Mouse (Mus musculus) heart, postnatal 10 days (tissue): Measurements from ENCODE around the gene Cabp1. TPM values are rescaled to one million over a fixed set of nuclear protein-coding genes. Genes with fewer than 3 reads are reported as not detected.

Experiments
- DNase-seq, 2 experiments: peaks; one replicate each; pipeline ENCODE4 v3.0.0; 2021
- intact Hi-C: fragments of 180-260 bp; cut with DNase I; formaldehyde crosslinking; loops from one replicate; pipeline ENCODE4 v1.15.1; 2025
- total RNA-seq, 2 experiments: library from RNA; stranded (reverse); gene quantifications; 2 replicates each; pipeline ENCODE4 v1.2.3; 2021

Gene Cabp1
- 1 to 10 TPM; 6.4 to 6.6 TPM for total RNA-seq

DNA sequence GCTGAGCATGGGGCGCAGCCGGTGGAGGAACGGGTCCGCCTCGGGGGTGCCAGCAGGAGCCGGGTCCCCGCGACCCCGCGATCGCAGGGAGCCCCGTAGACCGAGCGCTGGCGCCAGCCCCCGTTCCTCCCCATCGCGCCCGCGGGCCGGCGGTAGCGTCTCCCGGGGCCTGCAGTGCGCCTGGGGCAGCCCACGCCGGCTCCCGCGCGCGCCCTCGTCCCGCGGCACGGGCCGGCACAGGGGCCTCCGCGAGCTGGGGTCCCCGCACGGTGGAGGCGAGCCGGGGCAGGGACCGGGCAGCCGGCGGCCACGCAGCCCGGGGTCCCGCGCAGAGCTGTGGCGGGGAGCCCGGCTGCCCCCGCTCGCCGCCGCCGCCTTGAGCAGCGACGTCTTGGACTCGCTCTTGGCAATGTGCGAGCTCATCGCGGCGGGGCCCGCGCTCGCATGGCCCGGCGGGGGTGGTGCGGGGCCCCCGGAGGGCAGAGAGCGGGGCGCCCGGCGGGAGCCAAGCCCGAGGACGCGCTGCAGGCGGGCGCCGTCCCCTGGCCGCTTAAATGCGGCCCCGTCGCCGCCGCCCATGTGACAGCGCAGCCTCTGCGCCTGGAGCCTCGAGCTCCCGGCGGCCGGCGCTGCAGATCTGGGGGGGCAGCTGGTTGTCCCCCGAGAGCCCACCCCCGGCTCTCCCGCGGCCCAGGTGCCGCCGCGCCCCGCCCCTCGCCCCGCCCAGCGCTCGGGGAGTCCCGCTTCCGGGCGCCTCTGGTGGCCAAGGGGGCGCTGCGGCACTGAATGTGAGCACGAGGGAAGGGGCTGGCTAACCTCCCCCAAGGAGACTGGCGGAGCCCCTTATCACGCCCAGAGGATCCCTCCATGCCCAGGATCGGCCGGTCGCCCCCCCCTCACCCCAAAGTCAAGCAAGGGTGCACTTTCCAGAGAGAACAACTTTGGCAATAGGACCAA, at the start of gene Cabp1:
Gene Cabp1, minus strand, starts transcription at position 713 of the 957 bp plus-strand sequence.
- DNase-seq = peak in 1 of 2 experiments; percentile 32
- intact Hi-C loops = no loop called here

DNA sequence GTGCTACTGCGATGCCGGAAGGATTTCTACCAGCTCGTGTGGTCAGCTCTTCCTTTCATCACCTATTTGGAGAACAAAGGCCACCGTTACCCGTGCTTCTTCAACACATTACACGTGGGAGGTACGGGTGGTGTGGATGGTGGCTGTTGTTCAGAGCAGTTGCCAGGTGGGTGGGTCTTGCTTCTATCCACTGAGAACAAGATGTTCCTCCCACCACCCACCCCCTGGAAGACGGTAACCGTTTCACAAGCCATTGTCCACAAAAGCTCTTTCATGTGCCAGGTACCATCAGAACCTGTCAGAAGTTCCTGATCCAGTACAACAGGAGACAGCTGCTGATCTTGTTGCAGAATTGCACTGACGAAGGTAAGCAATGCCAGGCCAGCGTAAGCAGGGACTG, 46.0 kb upstream of the Cabp1 start:
- intact Hi-C loops = loop anchor here (2.0 kb wide), 1 partner anchor 21 kb away; no protein-coding TSS in a partner anchor
- DNase-seq = no peak

DNA sequence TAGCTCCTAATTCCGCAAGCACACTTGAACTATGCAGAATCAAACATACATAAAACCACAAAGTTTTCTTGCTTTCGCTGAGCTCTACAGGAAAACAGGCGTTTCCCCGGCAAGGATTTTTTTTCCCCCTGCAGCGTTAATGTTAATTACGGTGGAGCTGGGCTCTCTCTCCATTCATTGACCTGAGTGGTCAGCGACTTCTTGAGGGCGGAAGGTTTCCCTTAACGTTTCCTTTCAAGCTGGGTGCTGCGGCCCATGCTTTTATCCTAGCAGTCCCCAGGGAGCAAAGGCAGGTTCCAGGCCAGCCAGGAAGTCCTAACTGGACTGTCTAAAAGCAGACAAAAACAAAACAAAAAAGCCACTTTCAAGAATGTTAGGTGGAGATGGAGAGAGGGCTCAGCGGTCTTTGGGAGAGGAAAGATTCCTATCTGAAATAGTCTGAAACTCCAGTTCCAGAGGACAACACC, 44.6 kb upstream of the Cabp1 start:
- intact Hi-C loops = loop anchor here (5.0 kb wide), 1 partner anchor 261 kb away; no protein-coding TSS in a partner anchor
- DNase-seq = peak; percentile 29 to 41

DNA sequence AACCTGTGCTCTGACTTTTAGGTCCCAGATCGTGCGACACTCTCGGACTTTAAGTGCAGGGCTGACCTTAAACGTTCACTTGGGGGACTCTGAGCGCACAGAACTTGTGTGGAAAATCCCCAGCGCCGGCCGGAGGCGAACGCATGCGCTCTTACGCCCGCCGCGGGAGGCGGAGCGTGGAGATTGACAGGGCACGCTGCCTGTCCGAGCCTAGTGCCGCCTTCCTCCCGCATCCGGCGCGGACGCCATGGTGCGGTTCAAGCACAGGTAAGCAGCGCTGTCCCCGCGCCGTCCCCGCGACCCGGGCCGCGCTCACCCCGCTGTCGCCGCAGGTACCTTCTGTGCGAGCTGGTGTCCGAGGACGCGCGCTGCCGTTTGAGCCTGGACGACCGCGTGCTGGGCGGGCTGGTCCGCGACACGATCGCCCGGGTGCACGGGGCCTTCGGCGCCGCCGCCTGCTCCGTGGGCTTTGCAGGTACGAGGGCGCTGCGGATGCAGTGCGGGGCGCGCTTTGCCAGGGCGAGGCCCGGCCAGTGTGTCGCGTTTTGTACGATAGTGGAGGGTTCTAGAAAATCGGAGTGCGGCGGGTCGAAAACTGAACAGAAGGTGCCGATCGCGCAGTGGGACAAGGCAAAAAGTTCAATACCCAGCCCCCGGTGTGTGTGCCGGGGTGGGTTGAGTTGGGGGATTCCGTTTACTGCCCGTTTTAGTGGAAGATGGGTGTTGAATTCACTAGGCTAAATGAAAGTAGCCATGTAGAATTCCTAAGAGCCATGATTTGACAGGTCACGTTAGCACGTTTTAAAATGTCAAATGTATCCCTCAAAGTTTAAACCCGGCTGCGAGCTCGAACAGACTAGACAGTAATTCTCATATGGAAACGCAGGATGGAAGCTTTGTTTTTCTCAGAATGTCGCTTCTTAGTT, 43.9 kb upstream of the Cabp1 start:
- intact Hi-C loops = loop anchor here (2.0 to 5.0 kb wide), 2 partner anchors 111 to 261 kb away; partner anchors contain the start of gene Cox6a1
- peak; percentile 95 for DNase-seq

DNA sequence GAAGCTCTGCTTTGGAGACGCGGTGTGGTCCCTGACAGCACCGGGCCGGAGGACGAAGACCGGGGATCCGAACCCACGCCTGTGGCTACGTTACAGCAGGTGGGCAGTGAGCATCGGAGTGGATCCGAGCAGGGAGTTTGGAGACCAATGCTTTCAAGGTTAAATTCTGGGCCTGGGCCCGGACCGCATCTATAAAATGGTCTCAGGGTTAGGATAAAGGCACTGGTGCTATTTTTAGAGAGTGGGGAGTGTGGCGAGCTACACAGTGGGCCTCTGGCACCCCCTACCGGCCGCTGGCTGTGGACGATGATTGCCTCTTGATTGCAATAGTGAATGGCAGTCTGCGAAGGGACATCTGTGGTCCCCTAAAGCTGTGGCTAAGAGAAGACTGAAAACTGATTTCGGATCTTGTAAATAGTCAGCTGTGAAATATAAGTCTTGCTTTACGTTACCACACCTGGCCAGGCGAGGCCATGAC, 41.6 kb upstream of the Cabp1 start, which contains the start of gene Pop5:
Gene Pop5, plus strand, starts transcription at position 51 of the 478 bp plus-strand sequence.
- intact Hi-C loops = loop anchor here (1.0 to 5.0 kb wide), 4 partner anchors 49 to 259 kb away; partner anchors contain the start of gene Cox6a1
- peak; percentile 92 to 96 for DNase-seq

DNA sequence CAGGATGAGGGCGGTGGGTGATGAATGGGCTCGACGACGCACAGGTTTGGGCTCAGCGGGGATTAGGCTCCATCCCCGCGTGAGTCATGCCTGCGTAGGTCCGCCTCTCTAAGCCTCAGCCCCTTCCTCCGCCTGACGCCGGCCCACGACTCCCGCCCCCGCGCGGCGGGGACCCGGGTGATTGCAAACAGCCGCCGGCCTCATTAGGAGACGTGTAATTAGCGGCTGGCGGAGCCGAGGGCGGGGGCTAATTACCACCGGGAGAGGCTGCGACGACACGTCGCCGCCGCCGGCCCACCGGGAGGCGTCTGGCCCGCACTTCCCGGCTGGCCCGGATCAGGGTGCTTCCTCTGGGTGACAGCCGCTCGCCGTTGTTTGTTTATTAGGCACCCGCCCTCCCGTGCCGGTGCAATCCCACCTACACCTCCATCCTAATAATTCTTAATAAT, 41.2 kb upstream of the Cabp1 start:
- intact Hi-C loops = loop anchor here (1.0 to 5.0 kb wide), 2 partner anchors 48 to 258 kb away; no protein-coding TSS in a partner anchor
- peak; percentile 74 to 76 for DNase-seq

DNA sequence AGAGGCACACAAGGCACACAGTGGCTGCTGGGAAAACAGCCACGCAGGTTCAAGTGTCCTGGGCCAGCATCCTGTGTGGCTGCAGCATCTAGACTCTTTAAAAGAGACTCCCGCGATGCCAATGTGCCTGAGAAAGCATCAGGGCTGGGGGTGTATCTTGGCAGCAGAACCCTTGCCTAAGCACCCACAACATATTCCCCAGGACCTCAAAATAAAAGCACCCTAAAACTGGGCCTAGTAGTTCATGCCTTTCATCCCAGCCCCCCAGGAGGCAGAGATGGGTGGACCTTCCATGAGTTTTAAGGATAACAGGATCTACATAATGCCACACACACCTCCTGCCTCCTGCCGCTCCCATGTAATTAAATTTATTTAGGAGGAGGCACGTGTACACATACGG, 40.3 kb upstream of the Cabp1 start:
- no peak for DNase-seq
- intact Hi-C loops = no loop called here

DNA sequence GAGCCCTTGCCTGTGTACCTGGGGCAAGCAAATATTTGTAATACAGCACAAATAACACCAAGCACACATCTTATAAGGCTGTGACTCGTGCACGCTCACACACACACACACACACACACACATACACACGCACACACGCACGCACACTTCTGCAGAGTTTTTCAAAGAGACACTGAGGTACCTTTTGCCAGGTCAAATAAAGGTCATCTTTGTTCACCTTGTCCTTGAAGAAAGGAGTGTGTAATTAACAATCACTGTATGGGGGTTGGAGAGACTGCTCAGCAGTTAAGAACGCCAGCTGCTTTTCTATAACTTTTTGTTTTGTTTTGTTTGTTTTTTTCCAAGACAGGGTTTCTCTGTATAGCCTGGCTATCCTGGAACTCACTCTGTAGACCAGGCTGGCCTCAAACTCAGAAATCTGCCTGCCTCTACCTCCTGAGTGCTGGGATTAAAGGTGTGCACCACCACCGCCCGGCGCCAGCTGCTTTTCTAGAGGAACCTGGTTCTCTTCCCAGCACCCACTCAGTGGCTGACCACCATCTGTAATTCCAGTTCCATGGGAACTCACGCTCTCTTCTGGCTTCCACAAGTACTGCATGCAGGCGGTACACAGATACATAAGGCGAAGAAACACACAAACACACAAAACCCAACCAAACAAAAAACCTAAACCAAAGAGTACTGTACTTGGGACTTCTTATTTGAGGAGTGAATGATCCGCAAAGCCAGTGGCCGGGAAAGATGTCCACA, 39.0 kb upstream of the Cabp1 start:
- intact Hi-C loops = no loop called here

DNA sequence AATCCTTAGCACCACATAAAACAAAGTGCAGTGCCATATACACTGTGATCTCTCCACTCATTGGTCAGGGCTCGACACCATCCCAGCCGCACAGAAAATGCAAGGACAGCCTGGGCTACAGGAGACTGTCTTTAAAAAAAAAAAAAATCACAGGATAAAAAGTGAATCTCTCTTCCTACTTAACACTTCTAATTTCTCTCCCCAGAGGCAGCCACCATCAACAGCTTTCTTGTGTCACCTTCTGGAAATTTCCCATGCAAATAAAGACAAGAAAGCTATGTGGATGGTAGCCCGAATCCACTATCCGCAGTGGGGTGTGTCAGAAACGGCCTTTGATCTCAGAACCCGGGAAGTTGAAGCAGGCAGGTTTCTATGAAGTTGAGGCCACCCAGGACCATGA, 38.3 kb upstream of the Cabp1 start:
- intact Hi-C loops = no loop called here
- no peak for DNase-seq

More for the DNA sequence above, 39.0 kb upstream of the Cabp1 start:
- no peak for DNase-seq

DNA sequence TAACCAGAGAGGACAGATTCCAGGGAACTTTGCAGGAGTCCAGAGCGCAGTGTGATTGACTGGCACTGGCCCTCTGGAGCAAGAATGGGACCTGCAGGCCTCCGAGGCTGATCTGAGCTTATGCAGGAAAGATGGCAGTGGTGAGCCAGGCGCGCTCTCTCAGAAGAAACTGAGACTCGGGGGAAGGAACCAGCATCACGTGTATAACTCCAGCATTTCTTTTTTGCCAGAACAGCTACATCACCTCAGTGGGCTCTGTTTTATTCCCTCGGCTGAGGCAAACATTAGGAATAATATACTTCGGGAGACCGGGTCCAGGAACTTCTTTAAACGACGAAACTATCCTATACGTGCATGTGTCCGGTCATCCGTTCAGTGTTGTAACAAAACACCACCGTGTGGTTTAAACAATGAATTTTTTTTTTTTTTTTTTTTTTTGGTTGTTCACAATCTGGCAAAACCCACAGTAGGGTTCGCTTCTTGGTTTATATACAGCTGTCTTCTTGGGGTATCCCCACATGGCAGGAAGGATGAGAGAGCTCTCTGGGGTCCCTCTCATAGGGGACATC, 37.5 kb upstream of the Cabp1 start:
- intact Hi-C loops = no loop called here
- DNase-seq = no peak

DNA sequence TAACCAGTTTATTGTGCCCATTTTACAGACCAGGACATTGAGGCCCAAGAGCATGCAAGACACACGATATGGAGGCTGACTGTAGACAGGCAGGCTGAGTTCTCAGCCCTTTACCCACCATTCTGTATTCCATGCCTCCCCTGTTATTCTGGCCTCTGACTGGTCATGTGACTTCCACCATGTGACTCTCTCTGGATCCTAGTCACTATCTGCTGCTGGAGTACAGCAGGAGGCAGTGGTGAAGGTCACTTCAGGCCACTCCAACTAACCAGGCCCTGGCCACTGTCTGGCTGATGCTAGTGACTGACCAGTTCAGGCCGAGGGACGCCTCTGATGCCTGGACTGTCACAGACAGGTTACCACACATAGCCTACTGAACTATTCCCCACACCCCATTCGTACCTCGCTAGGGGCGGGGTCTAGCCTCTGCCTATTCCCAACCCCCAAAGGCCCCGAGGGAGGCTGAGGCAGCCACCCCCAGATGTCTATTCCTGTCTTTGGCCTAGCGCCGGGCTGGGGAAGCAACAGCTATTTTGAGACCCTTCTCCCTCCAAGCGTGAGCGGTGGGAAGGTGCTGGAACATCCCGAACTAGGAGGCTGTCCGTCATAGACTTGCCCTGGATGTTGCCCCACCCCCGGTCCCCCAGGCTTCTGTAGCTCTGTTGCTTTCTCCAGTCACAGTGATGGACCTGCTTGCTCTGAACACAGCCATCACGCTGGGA, 36.8 kb upstream of the Cabp1 start:
- DNase-seq = peak; percentile 26 to 42
- intact Hi-C loops = no loop called here

DNA sequence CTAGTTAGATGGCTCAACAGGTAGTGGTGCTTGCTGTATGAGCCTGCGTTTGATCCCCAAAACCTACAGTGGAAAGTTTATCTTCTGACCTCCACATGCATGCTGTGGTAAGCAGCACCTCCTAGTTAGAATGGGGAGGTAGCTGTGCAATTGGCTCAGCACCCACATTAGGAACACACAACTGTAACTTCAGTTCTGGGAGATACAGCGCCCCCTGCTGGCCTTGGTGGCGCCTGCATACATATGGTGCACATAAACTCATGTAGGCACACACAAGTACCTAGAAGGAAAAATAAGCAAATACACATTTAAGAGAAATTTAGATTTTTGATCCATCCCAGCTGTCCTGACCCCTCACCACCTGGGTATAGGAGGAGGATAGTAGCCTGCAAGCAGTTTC, 28.3 kb upstream of the Cabp1 start:
- intact Hi-C loops = no loop called here
- no peak for DNase-seq

DNA sequence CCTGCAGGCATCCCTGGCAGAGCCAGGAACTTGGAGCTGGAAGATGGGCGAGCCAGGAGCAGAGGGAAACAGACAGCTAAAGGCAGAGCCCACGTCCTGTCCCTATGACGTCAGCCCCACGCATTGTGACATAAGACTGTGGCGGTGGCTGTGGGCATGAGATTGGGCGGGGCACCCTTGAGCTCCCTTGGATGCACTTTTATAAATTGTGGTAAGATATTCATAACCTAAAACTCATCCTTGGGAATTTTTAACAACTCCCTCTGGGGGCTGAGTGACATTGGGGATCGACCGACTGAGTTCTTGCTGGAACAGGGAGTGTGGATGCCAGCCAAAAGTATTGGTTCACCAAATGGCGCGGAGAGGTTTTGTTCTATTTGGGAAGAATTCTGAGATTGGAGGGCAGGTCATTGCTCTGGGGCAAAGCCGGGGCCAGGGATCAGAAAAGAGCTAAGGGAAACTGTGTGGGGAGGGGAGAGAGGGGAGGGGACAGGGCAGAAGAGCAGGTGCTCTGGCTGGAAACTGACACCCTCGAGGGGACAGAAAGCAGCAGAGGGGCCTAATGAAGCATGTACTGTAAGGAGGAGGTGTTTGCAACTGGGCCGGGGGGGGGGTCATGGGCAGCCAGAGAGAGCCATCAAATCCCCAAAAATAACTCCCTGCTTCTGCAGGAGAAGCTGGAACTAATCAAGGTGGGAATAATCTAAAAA, 26.9 kb upstream of the Cabp1 start:
- intact Hi-C loops = no loop called here
- DNase-seq = no peak

DNA sequence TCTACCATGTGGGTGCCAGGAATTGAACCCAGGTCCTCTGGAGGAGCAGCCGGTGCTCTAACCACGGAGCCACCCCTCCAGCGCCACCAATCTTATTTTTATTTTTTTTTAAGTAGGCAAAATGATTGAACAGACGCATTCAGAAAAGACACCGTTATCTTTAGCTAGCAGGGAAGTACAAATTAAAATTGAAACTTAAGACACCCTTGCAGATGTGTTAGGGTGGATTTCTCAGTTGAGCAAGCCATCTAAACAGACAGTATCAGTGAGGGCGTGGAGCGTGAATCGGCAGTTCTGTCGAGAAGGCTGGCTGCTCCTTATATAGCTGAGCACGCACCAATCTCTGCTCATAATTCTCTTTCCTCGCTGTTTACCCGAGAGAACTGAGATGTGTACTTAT, 23.8 kb upstream of the Cabp1 start:
- intact Hi-C loops = no loop called here
- no peak for DNase-seq

DNA sequence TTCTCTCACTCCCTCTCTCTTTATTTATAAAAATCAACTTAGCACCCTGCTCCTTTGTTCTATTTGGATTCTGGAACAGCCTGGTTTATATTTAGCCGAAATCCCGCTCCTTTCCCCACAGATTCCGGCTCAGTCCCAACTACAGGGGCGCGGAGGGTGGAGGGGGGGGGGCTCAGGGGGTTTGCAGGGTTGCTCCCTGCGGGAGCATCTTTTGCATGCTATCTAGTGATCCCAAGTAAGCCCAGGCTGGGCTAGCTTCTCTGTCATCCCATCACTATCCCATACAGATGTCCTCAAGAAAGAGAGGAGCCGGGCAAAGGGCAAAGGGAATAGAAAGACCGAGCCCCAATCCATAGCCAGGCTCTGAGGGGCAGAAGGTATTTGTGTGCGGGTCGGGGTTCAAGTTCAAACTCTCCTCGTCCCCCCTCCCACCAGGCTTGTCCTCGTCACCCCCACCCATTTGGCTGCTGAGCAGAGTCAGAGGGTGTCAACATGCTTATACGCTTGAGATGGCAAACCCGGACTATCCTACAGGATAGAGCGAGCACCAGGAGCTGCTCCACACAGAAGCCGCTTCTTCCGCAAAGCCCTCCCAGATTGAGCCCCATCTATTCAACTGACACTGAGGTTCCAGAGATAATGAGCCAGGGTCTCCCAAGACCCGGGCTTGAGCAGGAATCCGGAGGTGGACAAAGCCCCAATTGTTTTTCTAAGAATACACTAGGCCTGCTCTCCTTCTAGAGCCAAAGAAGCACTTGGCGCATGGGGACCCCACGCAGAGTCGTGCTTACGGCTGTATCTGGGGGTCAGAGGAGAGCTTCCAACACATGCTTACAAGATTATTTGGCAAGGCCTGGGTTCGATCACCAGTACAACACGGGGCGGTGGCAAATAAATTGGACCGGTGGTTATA, 21.3 kb upstream of the Cabp1 start:
- DNase-seq = no peak
- intact Hi-C loops = no loop called here

DNA sequence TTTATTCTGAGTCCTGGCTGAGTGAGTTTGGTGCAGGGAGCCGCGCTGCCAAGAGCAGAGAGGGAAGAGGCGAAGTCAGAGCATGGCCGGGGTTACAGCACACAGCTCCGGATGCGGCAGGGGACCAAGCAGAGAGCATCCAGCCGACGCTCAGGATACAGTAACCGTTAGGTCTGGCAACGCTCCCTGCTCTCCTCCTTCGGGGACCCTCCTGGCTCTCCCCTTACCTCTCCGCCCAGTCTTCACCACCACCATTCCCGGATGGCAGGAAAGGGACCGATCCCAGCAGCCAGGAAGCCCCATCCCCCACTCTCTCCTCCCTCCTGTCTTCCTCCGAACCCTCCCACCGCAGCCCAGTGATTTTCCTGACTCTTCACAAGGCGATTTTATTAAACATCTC, 20.7 kb upstream of the Cabp1 start:
- intact Hi-C loops = no loop called here

DNA sequence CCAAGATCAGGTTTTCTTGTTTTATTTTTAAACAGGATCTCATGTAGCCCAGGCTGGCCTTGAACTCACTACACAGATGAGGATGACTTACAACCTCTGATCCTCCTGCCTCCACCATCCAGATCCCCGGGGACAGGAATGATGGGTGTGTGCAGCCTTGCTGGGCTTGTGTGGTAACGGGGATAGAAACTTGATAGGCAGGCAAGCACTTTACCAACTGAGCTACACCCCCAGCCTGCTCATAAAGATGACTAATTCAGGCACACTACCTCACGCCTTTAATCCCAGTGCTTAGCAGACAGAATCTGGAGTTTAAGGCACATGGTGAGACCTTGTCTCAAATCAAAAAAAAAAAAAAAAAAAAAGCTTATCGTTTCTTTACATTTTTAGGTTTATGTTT, 18.7 kb upstream of the Cabp1 start:
- intact Hi-C loops = no loop called here

More for the DNA sequence above, 20.7 kb upstream of the Cabp1 start:
- peak; percentile 23 to 47 for DNase-seq

More for the DNA sequence above, 18.7 kb upstream of the Cabp1 start:
- no peak for DNase-seq
